Mouse (Mus musculus): ENCODE data around the gene Sh3d19.

DNA sequence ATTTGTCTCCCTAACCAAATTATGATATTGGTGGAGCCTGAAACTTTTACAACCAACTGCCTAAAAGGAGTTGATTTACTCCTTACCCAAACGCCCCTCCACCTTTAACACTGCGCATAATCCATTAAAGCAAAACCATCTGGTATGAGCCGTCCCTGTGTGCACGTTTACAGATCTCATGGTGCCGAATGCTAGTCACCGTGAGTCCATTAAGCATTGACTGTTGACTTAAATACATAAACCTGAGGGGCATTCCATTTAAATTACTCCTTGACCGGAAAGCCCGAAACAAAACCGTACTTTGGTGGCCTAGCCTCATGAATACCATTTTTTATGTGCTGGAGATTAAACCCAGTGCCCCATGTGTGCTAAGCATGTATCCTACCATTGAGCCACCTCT is 43.6 kb upstream of the Sh3d19 start:
- TF ChIP-seq CTCF (IDR thresholded peaks at IDR 0.05; ENCODE audit: low read depth, low read length) (no peak), GATA1 (IDR thresholded peaks at IDR 0.05; ENCODE audit: borderline replicate concordance, low read length) (no peak), TAL1 (conservative IDR thresholded peaks at IDR 0.05; ENCODE audit: low read depth, low read length) (no peak), POLR2AphosphoS5 (IDR thresholded peaks at IDR 0.05; ENCODE audit: insufficient replicate concordance, low read depth, low read length) (no peak)

Measured in G1E (cell line).